Mouse (Mus musculus): ENCODE measurements at regions not wholly inside any gene's neighbourhood (a gene's known extent, or its start where the extent isn't known, plus 50 kb on each side); places are given as distances from the start of the nearest gene placed in this dataset.

- no peak for TF ChIP-seq CTCF (conservative IDR thresholded peaks at IDR 0.05 in 1 of 2, IDR thresholded peaks at IDR 0.05 in 1 of 2; ENCODE audit: low read depth in 2 of 2, low read length in 2 of 2)
- TF ChIP-seq MYC (IDR thresholded peaks at IDR 0.05; ENCODE audit: low read depth, low read length) = no peak
- no peak for TF ChIP-seq SMC3 (IDR thresholded peaks at IDR 0.05; ENCODE audit: low read depth, low read length)
- TF ChIP-seq POLR2A (IDR thresholded peaks at IDR 0.05; ENCODE audit: low read depth, low read length) = no peak
- TF ChIP-seq HCFC1 (IDR thresholded peaks at IDR 0.05; ENCODE audit: low read depth, low read length) = no peak
- no peak for TF ChIP-seq NRF1 (IDR thresholded peaks at IDR 0.05; ENCODE audit: low read depth, low read length)
- no peak for TF ChIP-seq USF1 (IDR thresholded peaks at IDR 0.05; ENCODE audit: low read depth, low read length)
- no peak for TF ChIP-seq KAT2A (IDR thresholded peaks at IDR 0.05; ENCODE audit: insufficient replicate concordance, low read length)
- TF ChIP-seq TCF12 (IDR thresholded peaks at IDR 0.05; ENCODE audit: low read depth, low read length) = no peak
Observed at GRCm38 (mm10) chr3:140233809-140234208, 978.3 kb downstream of the Pdha2 start.

All from CH12.LX (cell line).